Mouse (Mus musculus) bone marrow macrophage, adult 2 months (primary cell): ENCODE data around the gene Rpl41.

Experiments
- CTCF ChIP-seq: IDR thresholded peaks from 2 replicates; pipeline ENCODE4 v1.5.1; 2012; ENCODE audit warnings: low read depth, mild to moderate bottlenecking, low read length, moderate library complexity
- POLR2A ChIP-seq: IDR thresholded peaks from 2 replicates; pipeline ENCODE4 v1.6.1; 2012; ENCODE audit warnings: mild to moderate bottlenecking, low read depth, low read length, borderline replicate concordance

DNA sequence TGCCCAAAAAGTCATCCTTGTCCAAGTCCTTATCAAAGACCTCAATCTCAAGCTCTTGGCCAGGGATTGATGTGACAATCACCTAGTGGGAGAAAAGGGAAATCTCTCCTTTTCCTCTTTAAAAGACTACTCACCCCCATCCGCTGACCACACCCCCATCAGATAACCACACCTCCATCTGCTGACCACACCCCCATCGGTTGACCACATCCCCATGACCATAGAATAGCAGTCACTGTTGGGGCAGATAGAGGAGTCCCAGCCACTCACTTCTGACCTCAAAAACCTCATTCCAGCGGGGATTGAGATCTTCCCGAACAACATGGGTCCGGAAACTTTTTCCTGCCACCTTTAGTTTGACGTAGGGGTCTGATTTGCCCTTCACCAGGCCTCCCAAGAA, 32.4 kb downstream of the Rpl41 start:
- TF ChIP-seq POLR2A (no peak), CTCF (no peak)
